Mouse (Mus musculus) stomach, postnatal 0 days (tissue): Measurements from ENCODE around the gene Rnps1.

Source experiments
- CTCF ChIP-seq: IDR thresholded peaks from 2 replicates; pipeline ENCODE4 v1.5.1; 2016; ENCODE audit warnings: antibody characterized with exemption, low read depth, mild to moderate bottlenecking, moderate library complexity
- EP300 ChIP-seq: optimal IDR thresholded peaks from 2 replicates; pipeline ENCODE3; 2016; ENCODE audit warnings: antibody characterized with exemption

DNA sequence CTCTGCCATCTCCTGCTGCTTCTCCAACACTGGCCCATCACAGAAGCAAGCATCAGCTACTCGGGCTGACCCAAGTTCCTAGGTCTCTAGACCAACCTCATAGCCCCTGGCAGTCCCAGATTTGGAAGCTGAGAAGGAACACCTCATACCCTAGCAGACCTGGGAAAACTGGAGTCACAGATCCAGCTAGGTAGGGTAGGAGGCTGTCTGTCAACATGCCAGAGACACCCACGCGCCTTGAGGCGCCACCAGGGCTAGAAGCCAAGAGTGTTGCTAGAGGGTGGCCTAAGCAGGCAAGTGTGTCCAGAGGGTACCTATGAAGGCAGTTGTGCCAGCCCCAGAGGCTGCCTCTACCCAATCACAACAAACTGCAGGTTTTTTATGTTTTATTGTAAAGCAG is 29.0 kb downstream of the Rnps1 start:
- no peak for TF ChIP-seq CTCF
- no peak for TF ChIP-seq EP300
